Mouse (Mus musculus): Measurements from ENCODE around the gene Arl4a.

Arl4a gene

GRCm38 (mm10) chr12:40037876-40038463, at the start of gene Arl4a:
Gene Arl4a, minus strand, starts transcription at chr12:40038025.
- peak; percentile 82 to 83 for DNase-seq (ENCODE audit: low spot score in 2 of 2)

GRCm38 (mm10) chr12:40085731-40086322, 48.0 kb upstream of the Arl4a start:
- peak; percentile 24 to 34 for DNase-seq (ENCODE audit: low spot score in 2 of 2)

GRCm38 (mm10) chr12:40082453-40083238, 44.8 kb upstream of the Arl4a start:
- DNase-seq (ENCODE audit: low spot score in 2 of 2): no peak

GRCm38 (mm10) chr12:40082048-40082447, 44.2 kb upstream of the Arl4a start:
- no peak for DNase-seq (ENCODE audit: low spot score in 2 of 2)

- DNase-seq (ENCODE audit: low spot score in 2 of 2): no peak
Measured at GRCm38 (mm10) chr12:40073660-40074059, 35.8 kb upstream of the Arl4a start.

GRCm38 (mm10) chr12:40047024-40047423, 9.2 kb upstream of the Arl4a start:
- no peak for DNase-seq (ENCODE audit: low spot score in 2 of 2)

GRCm38 (mm10) chr12:40043816-40044585, 6.2 kb upstream of the Arl4a start:
- no peak for DNase-seq (ENCODE audit: low spot score in 2 of 2)

- no peak for DNase-seq (ENCODE audit: low spot score in 2 of 2)
Measured at GRCm38 (mm10) chr12:40040067-40040466, 2.2 kb upstream of the Arl4a start.

GRCm38 (mm10) chr12:40037226-40037813, 505 bp downstream of the Arl4a start:
- DNase-seq (ENCODE audit: low spot score in 2 of 2): peak; percentile 97

- no peak for DNase-seq (ENCODE audit: low spot score in 2 of 2)
Measured at GRCm38 (mm10) chr12:40036666-40037065, 1.2 kb downstream of the Arl4a start.

- no peak for DNase-seq (ENCODE audit: low spot score in 2 of 2)
Measured at GRCm38 (mm10) chr12:40035506-40035905, 2.3 kb downstream of the Arl4a start.

- DNase-seq (ENCODE audit: low spot score in 2 of 2): no peak
Measured at GRCm38 (mm10) chr12:40029201-40029600, 8.6 kb downstream of the Arl4a start.

- DNase-seq (ENCODE audit: low spot score in 2 of 2): no peak
Measured at GRCm38 (mm10) chr12:40027846-40028245, 10.0 kb downstream of the Arl4a start.

- DNase-seq (ENCODE audit: low spot score in 2 of 2): no peak
Measured at GRCm38 (mm10) chr12:40027444-40027843, 10.4 kb downstream of the Arl4a start.

- DNase-seq (ENCODE audit: low spot score in 2 of 2): no peak
Measured at GRCm38 (mm10) chr12:40023918-40024317, 13.9 kb downstream of the Arl4a start.

GRCm38 (mm10) chr12:40023014-40023642, 14.7 kb downstream of the Arl4a start:
- no peak for DNase-seq (ENCODE audit: low spot score in 2 of 2)

GRCm38 (mm10) chr12:40022344-40022743, 15.5 kb downstream of the Arl4a start:
- DNase-seq (ENCODE audit: low spot score in 2 of 2): no peak

- no peak for DNase-seq (ENCODE audit: low spot score in 2 of 2)
Measured at GRCm38 (mm10) chr12:40017955-40018505, 19.8 kb downstream of the Arl4a start.

- peak in 1 of 2 experiments; percentile 6 for DNase-seq (ENCODE audit: low spot score in 2 of 2)
Measured at GRCm38 (mm10) chr12:40016648-40017460, 21.0 kb downstream of the Arl4a start.

GRCm38 (mm10) chr12:40016068-40016467, 21.8 kb downstream of the Arl4a start:
- DNase-seq (ENCODE audit: low spot score in 2 of 2): no peak
